Mouse (Mus musculus) forebrain, embryonic 13.5 days (tissue): Measurements from ENCODE around the gene Atp8a2. TPM values are rescaled to one million over a fixed set of nuclear protein-coding genes. Genes with fewer than 3 reads are reported as not detected.

Experiments
- ATAC-seq: fragments of 200-750 bp; cut with Nextera tagmentation; 2 replicates; pipeline ENCODE4 v1.8.0; 2017
- H3K27ac ChIP-seq: fragments of 300-500 bp; sonication (generic); 2 replicates; pipeline ENCODE4 v1.5.1; 2015; ENCODE audit warnings: inconsistent platforms, mild to moderate bottlenecking, moderate library complexity
- H3K27me3 ChIP-seq: fragments of 300-500 bp; sonication (generic); 2 replicates; pipeline ENCODE4 v1.6.1; 2015; ENCODE audit warnings: mild to moderate bottlenecking, inconsistent platforms
- H3K36me3 ChIP-seq: fragments of 300-500 bp; sonication (generic); 2 replicates; pipeline ENCODE4 v1.6.1; 2015; ENCODE audit warnings: mild to moderate bottlenecking, inconsistent platforms; ENCODE audit not compliant: poor library complexity, severe bottlenecking
- H3K4me1 ChIP-seq: fragments of 300-500 bp; sonication (generic); 2 replicates; pipeline ENCODE4 v1.6.1; 2015; ENCODE audit warnings: inconsistent platforms
- H3K4me2 ChIP-seq: fragments of 300-500 bp; sonication (generic); 2 replicates; pipeline ENCODE4 v1.6.1; 2015; ENCODE audit warnings: inconsistent platforms, mild to moderate bottlenecking, moderate library complexity
- H3K4me3 ChIP-seq: fragments of 300-500 bp; sonication (generic); 2 replicates; pipeline ENCODE4 v1.5.1; 2015; ENCODE audit warnings: mild to moderate bottlenecking, inconsistent platforms
- H3K9ac ChIP-seq: fragments of 300-500 bp; sonication (generic); 2 replicates; pipeline ENCODE4 v1.6.1; 2015; ENCODE audit warnings: mild to moderate bottlenecking, inconsistent platforms
- H3K9me3 ChIP-seq: fragments of 300-500 bp; sonication (generic); replicated peaks from 2 replicates; pipeline ENCODE4 v1.6.1; 2016; ENCODE audit warnings: inconsistent platforms
- WGBS: fragments of 180-500 bp; shearing (Covaris S2); methylation state at CpG from one replicate; pipeline ENCODE4 v1.1.7; 2015; 5-methylcytosine and 5-hydroxymethylcytosine counted together
- polyA plus RNA-seq: library from polyadenylated mRNA; unstranded; fragments of >200 nt; fragmentation: Nextera tagmentation; extraction: Ambion mirVana; gene quantifications from 2 replicates; pipeline ENCODE4 v1.2.1, GENCODE M21; 2015

The Atp8a2 gene
- polyA plus RNA-seq, 1 experiment from 2014 or later, result 16.9 TPM

GRCm38 (mm10) chr14:59708009-59708408, 489.0 kb downstream of the Atp8a2 start:
- Histone ChIP-seq H3K4me1 (0 out of 2 replicates have a peak, but pooled peaks cover 5% of the 10 kb centered on the region), H3K9me3 (no peaks in the 10 kb centered on the region), H3K27ac (no peak overlapping the region), H3K36me3 (no peaks in the 10 kb centered on the region), H3K4me3 (no peak overlapping the region), H3K27me3 (no peaks in the 10 kb centered on the region), H3K4me2 (no peak overlapping the region), H3K9ac (no peak overlapping the region)
- 90% methylated on average over 7 of the region's 7 CpGs for WGBS
- no peak for ATAC-seq

DNA sequence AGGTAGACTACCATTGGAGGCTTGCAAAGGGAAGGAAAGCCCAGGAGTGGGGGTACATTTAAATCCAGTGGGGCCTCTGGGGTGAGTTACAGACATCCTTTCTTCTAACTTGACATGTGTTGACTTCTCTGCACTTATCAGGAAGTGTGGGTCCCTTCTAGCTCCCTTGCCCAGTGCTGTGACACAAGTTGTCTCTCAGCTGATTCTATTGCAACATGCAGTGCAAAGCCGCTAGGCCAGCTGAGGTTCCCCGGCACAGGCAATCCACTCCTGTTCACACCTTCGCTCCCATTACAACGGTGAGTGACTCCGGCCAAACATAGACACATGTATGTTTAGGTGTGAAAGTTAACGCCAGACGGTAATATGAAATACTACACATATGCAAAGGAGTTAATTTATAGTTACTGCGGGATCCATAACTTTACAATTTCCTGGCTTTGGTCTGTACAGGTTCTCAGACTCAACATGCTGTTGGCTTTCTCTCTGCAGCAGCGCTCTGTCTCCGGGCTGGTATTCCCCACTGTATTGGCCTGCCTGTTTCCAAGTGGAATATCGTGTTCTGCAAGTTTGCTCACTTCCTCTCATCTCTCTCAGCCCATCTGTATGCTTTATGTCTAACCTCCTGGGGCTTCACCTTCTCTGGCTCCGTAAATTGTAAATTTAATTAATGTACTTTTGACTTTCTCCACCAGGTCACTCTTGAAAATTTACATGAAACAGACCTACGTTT, 491.5 kb downstream of the Atp8a2 start:
- no peaks in the 10 kb centered on the region for H3K36me3 ChIP-seq
- 90% methylated on average over 13 of the region's 13 CpGs for WGBS

DNA sequence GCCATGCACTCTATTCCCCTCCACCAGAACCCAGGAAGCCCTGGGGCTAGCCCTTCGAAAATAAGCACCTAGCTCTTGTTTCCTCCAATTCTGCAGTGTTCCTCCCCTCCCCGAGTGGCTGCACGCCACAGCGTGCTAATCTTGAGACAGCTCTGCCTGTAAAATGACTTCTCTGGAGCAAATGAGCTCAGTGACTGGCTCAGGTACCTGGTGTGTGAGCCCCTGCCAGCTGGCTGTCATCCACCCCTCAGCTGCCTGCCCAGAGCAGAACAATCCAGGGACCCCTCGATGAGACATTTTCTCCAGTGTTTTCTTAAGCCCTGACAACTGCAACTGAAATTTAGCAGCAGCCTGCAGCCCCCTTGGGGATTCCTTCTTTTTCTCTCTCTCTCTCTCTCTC, 495.5 kb downstream of the Atp8a2 start:
- H3K9me3 ChIP-seq, result no peaks in the 10 kb centered on the region
- no peak overlapping the region for H3K9ac ChIP-seq
- ATAC-seq, result peak; percentile 80
- no peaks in the 10 kb centered on the region for H3K36me3 ChIP-seq
- H3K27me3 ChIP-seq, result no peaks in the 10 kb centered on the region; the same call in 1 of the 2 replicates
- peak overlapping the region; percentile 51; the same call in 1 of the 2 replicates for H3K27ac ChIP-seq
- H3K4me1 ChIP-seq, result peaks cover 18% of the 10 kb centered on the region
- no peak overlapping the region for H3K4me2 ChIP-seq
- no peak overlapping the region for H3K4me3 ChIP-seq
- 17% methylated on average over 5 of the region's 5 CpGs for WGBS

More for the DNA sequence above, 491.5 kb downstream of the Atp8a2 start:
- Histone ChIP-seq H3K9me3 (no peaks in the 10 kb centered on the region), H3K27ac (no peak overlapping the region), H3K4me3 (no peak overlapping the region), H3K9ac (no peak overlapping the region), H3K4me1 (peaks cover 18% of the 10 kb centered on the region), H3K4me2 (no peak overlapping the region), H3K27me3 (no peaks in the 10 kb centered on the region; the same call in 1 of the 2 replicates)
- ATAC-seq, result no peak

- 90% methylated on average over 4 of the region's 4 CpGs for WGBS
- H3K4me3 ChIP-seq, result no peak overlapping the region
- H3K9ac ChIP-seq, result no peak overlapping the region
- no peaks in the 10 kb centered on the region for H3K27me3 ChIP-seq
- no peak for ATAC-seq
- no peak overlapping the region for H3K4me2 ChIP-seq
- H3K27ac ChIP-seq, result no peak overlapping the region
- no peaks in the 10 kb centered on the region for H3K4me1 ChIP-seq
- H3K36me3 ChIP-seq, result no peaks in the 10 kb centered on the region
- no peaks in the 10 kb centered on the region for H3K9me3 ChIP-seq
Observed at GRCm38 (mm10) chr14:59695160-59695559, 501.8 kb downstream of the Atp8a2 start.

- no peak overlapping the region for H3K4me3 ChIP-seq
- H3K36me3 ChIP-seq, result no peaks in the 10 kb centered on the region
- no peak overlapping the region for H3K4me2 ChIP-seq
- H3K9ac ChIP-seq, result no peak overlapping the region
- H3K9me3 ChIP-seq, result no peaks in the 10 kb centered on the region
- no peaks in the 10 kb centered on the region for H3K27me3 ChIP-seq
- no peaks in the 10 kb centered on the region for H3K4me1 ChIP-seq
- no peak overlapping the region for H3K27ac ChIP-seq
- WGBS, result 92% methylated on average over 6 of the region's 6 CpGs
- no peak for ATAC-seq
Observed at GRCm38 (mm10) chr14:59692164-59692563, 504.8 kb downstream of the Atp8a2 start.

DNA sequence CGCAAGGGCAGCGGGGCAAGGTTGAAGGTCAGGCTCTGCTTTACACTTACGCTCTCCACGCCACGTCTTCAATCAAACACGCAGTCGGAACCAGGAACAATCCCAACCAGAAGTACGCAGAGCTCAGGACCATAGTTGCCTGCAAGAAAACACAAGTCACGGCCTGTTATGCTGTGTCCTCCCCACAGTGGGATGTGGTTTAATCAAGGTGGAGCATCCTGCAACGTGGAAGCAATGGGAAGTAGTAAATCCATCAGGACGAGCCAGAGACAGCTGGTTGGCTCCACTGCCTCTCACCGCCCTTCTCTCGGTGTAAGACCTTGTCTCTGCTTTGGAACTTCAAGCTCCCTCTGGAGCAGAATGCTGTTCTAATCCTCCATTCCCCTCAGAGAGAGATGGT, 505.6 kb downstream of the Atp8a2 start:
- H3K36me3 ChIP-seq, result no peaks in the 10 kb centered on the region
- no peak overlapping the region for H3K4me2 ChIP-seq
- H3K4me1 ChIP-seq, result no peaks in the 10 kb centered on the region
- no peak overlapping the region for H3K4me3 ChIP-seq
- H3K9me3 ChIP-seq, result no peaks in the 10 kb centered on the region
- no peak overlapping the region for H3K27ac ChIP-seq
- ATAC-seq, result no peak
- no peaks in the 10 kb centered on the region for H3K27me3 ChIP-seq
- no peak overlapping the region for H3K9ac ChIP-seq
- WGBS, result 89% methylated on average over 13 of the region's 13 CpGs

- Histone ChIP-seq H3K4me1 (no peaks in the 10 kb centered on the region), H3K36me3 (no peaks in the 10 kb centered on the region), H3K4me2 (no peak overlapping the region), H3K27me3 (no peaks in the 10 kb centered on the region), H3K9ac (no peak overlapping the region), H3K27ac (no peak overlapping the region), H3K9me3 (no peaks in the 10 kb centered on the region), H3K4me3 (no peak overlapping the region)
- no peak for ATAC-seq
- 85% methylated on average over 12 of the region's 12 CpGs for WGBS
Observed at GRCm38 (mm10) chr14:59690954-59691353, 506.0 kb downstream of the Atp8a2 start.

- Histone ChIP-seq H3K4me3 (no peak overlapping the region), H3K36me3 (no peaks in the 10 kb centered on the region), H3K9me3 (no peaks in the 10 kb centered on the region), H3K4me1 (no peaks in the 10 kb centered on the region), H3K4me2 (no peak overlapping the region), H3K27me3 (no peaks in the 10 kb centered on the region), H3K9ac (no peak overlapping the region), H3K27ac (no peak overlapping the region)
- ATAC-seq, result no peak
- 60% methylated on average over 4 of the region's 4 CpGs for WGBS
Observed at GRCm38 (mm10) chr14:59689596-59689995, 507.4 kb downstream of the Atp8a2 start.

GRCm38 (mm10) chr14:59686229-59686628, 510.8 kb downstream of the Atp8a2 start:
- Histone ChIP-seq H3K9ac (no peak overlapping the region), H3K36me3 (no peaks in the 10 kb centered on the region), H3K4me2 (no peak overlapping the region), H3K4me3 (no peak overlapping the region), H3K4me1 (no peaks in the 10 kb centered on the region), H3K27ac (no peak overlapping the region), H3K27me3 (no peaks in the 10 kb centered on the region), H3K9me3 (no peaks in the 10 kb centered on the region)
- 52% methylated on average over 5 of the region's 5 CpGs for WGBS
- no peak for ATAC-seq

DNA sequence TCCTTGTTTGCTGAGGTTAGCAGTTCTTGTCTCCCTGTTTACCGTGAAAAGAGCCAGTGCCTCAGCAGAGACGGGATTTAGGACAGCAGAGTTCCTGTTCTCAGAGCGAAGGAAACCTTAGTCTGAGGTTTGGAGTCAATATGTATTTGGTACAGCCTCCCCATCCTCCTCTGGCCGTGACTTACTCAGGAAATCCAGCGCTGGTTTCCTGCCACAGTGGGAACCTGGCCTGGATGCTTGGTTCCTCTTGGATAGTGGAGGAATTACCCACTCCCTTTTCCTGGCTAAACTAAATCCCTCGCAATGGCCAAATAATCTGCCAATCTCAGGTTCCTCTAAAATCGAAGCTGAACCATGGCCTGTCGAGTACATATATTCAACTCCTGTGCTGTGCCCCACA, 511.6 kb downstream of the Atp8a2 start:
- Histone ChIP-seq H3K27ac (no peak overlapping the region), H3K36me3 (no peaks in the 10 kb centered on the region), H3K4me2 (no peak overlapping the region), H3K4me1 (no peaks in the 10 kb centered on the region), H3K27me3 (no peaks in the 10 kb centered on the region), H3K9me3 (no peaks in the 10 kb centered on the region), H3K9ac (no peak overlapping the region), H3K4me3 (no peak overlapping the region)
- no peak for ATAC-seq
- 79% methylated on average over 8 of the region's 8 CpGs for WGBS

DNA sequence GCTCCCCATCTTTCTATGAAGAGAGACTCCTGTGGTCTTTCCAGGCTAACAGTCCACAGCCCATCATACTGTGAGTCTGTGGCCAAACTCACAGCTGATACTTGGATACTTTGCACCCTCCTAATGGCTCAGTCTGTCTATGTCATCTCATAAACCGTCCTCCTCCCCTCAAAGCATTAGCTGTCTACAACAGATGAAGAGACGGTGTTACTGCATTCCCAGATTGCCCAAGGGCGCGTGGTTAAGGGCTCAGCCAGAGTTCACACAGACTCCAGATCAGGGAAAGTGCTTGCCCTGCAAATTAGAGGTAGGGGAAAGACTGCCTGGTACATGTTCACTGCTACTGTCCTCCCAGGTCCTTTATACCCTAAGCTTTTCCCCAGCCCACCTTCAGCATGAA, 515.1 kb downstream of the Atp8a2 start:
- WGBS, result 83% methylated on average over 4 of the region's 4 CpGs
- no peaks in the 10 kb centered on the region for H3K4me1 ChIP-seq
- no peak overlapping the region for H3K27ac ChIP-seq
- H3K9ac ChIP-seq, result no peak overlapping the region
- H3K27me3 ChIP-seq, result no peaks in the 10 kb centered on the region
- H3K4me3 ChIP-seq, result no peak overlapping the region
- H3K36me3 ChIP-seq, result no peaks in the 10 kb centered on the region
- H3K9me3 ChIP-seq, result no peaks in the 10 kb centered on the region
- no peak overlapping the region for H3K4me2 ChIP-seq
- ATAC-seq, result no peak

DNA sequence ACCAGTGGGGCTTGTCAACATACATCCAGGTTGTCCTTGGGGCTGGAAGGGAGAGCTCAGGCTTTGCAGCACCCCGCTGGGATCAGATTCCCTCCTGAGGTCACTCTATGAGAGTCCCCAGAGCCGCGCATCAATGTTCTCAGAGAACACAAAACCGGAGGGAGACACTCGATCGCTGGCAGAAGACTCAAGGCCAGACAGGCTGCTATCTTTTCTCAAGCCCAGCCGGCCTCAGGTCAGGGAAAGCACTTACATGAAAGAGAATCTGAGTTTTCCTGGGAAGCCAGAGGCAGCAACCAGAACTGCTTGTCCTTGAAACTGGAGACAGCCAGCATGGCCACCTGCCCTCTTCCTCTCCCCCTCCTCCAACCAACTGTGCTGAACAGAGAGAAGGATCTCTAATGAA, 519.4 kb downstream of the Atp8a2 start:
- 72% methylated on average over 7 of the region's 7 CpGs for WGBS
- Histone ChIP-seq H3K4me2 (no peak overlapping the region), H3K27ac (no peak overlapping the region), H3K9me3 (no peaks in the 10 kb centered on the region), H3K27me3 (no peaks in the 10 kb centered on the region), H3K9ac (no peak overlapping the region), H3K4me3 (no peak overlapping the region), H3K36me3 (no peaks in the 10 kb centered on the region), H3K4me1 (peaks cover 29% of the 10 kb centered on the region)
- ATAC-seq, result no peak

- Histone ChIP-seq H3K27ac (no peak overlapping the region), H3K4me3 (no peak overlapping the region), H3K27me3 (no peaks in the 10 kb centered on the region), H3K9me3 (no peaks in the 10 kb centered on the region), H3K4me2 (no peak overlapping the region), H3K9ac (no peak overlapping the region), H3K36me3 (no peaks in the 10 kb centered on the region), H3K4me1 (peaks cover 37% of the 10 kb centered on the region)
- no peak for ATAC-seq
- WGBS, result 86% methylated on average over 4 of the region's 4 CpGs
Observed at GRCm38 (mm10) chr14:59675330-59675729, 521.6 kb downstream of the Atp8a2 start.
